Mouse (Mus musculus) C2C12 (cell line): ENCODE data around the gene Tet1.

Experiments
- CTCF ChIP-seq: IDR thresholded peaks from one replicate; pipeline ENCODE4 v1.5.1; 2011; ENCODE audit not compliant: control insufficient read depth, insufficient read depth, insufficient read length
- MAX ChIP-seq: IDR thresholded peaks from one replicate; pipeline ENCODE4 v1.6.1; 2011; ENCODE audit warnings: mild to moderate bottlenecking, control low read depth
- USF1 ChIP-seq: IDR thresholded peaks from one replicate; pipeline ENCODE4 v1.6.1; 2011; ENCODE audit warnings: low read depth, mild to moderate bottlenecking, control low read depth, moderate library complexity

GRCm38 (mm10) chr10:62885460-62885859 lies 23.3 kb downstream of the Tet1 start:
- TF ChIP-seq CTCF (no peak), USF1 (no peak), MAX (no peak)
